Mouse (Mus musculus) stomach, postnatal 0 days (tissue): ENCODE measurements around the gene Pik3c2a.

Experiments used
- CTCF ChIP-seq: IDR thresholded peaks from 2 replicates; pipeline ENCODE4 v1.5.1; 2016; ENCODE audit warnings: antibody characterized with exemption, low read depth, mild to moderate bottlenecking, moderate library complexity
- EP300 ChIP-seq: optimal IDR thresholded peaks from 2 replicates; pipeline ENCODE3; 2016; ENCODE audit warnings: antibody characterized with exemption

DNA sequence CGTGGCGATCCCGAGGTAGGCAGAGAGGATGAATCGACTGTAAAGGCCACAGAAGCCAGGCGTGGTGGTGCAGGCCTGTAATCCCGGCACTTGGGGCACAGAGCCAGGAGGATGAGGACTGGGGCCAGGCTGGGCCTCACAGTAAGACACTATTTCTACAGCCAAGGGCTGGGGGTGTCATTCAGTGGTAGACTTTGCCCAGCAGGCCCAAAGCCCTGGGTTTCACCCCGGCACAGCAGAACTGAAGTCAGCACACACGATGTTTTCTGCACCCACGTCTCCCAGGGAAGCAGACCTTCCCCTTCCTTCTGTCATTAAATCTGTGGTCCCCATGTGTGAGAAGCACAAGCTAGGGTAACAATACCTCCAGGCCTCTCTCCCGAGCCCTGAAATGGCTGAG is 144.9 kb downstream of the Pik3c2a start:
- TF ChIP-seq CTCF (no peak), EP300 (no peak)
